Mouse (Mus musculus) MEL (cell line): Measurements from ENCODE around the gene Nck2. TPM values are rescaled to one million over a fixed set of nuclear protein-coding genes. Genes with fewer than 3 reads are reported as not detected.

Experiments
- DNase-seq: peaks from one replicate; pipeline ENCODE4 v3.0.0; 2011; ENCODE audit warnings: low read depth, low spot score
- H3K27ac ChIP-seq: 2 replicates; pipeline ENCODE4 v1.5.1; 2012; ENCODE audit warnings: low read depth, mild to moderate bottlenecking, control low read depth, low read length, moderate library complexity; ENCODE audit not compliant: control insufficient read depth
- H3K27me3 ChIP-seq, 2 experiments: fragments of 150-350 bp in 1 of 2; sonication (generic) in 1 of 2; 2 replicates each; pipeline ENCODE4 v1.6.1; 2012; ENCODE audit warnings: low read length in 2 of 2, mild to moderate bottlenecking in 2 of 2, improper control_type of control experiment in 1 of 2, moderate library complexity in 1 of 2; ENCODE audit not compliant: insufficient read depth in 2 of 2, control insufficient read depth in 1 of 2
- H3K36me3 ChIP-seq, 2 experiments: 2 replicates each; pipeline ENCODE4 v1.6.1; 2012 to 2014; ENCODE audit warnings: low read length in 2 of 2, improper control_type of control experiment in 1 of 2, inconsistent platforms in 1 of 2, mild to moderate bottlenecking in 1 of 2; ENCODE audit not compliant: insufficient read depth in 2 of 2, control insufficient read depth in 1 of 2
- H3K4me1 ChIP-seq, 2 experiments: fragments of 150-350 bp in 1 of 2; sonication (generic) in 1 of 2; 2 replicates each; pipeline ENCODE4 v1.6.1; 2012; ENCODE audit warnings: low read length in 2 of 2, improper control_type of control experiment in 1 of 2, mild to moderate bottlenecking in 1 of 2; ENCODE audit not compliant: insufficient read depth in 2 of 2, control insufficient read depth in 1 of 2
- H3K4me3 ChIP-seq, 2 experiments: fragments of 150-350 bp in 1 of 2; sonication (generic) in 1 of 2; 2 replicates each; pipeline ENCODE4 v1.5.1; 2012; ENCODE audit warnings: low read depth in 2 of 2, low read length in 2 of 2, mild to moderate bottlenecking in 2 of 2, moderate library complexity in 2 of 2, control low read depth in 1 of 2, improper control_type of control experiment in 1 of 2; ENCODE audit not compliant: control insufficient read depth in 1 of 2, insufficient read depth in 1 of 2
- H3K79me2 ChIP-seq: 2 replicates; pipeline ENCODE4 v1.6.1; 2012; ENCODE audit warnings: mild to moderate bottlenecking, low read length, moderate library complexity; ENCODE audit not compliant: control insufficient read depth, poor library complexity, insufficient read depth
- H3K9ac ChIP-seq: 2 replicates; pipeline ENCODE4 v1.6.1; 2012; ENCODE audit warnings: low read depth, mild to moderate bottlenecking, control low read depth, low read length, moderate library complexity; ENCODE audit not compliant: control insufficient read depth, poor library complexity, severe bottlenecking
- H3K9me3 ChIP-seq: fragments of 150-350 bp; sonication (generic); replicated peaks from 2 replicates; pipeline ENCODE4 v1.6.1; 2012; ENCODE audit warnings: mild to moderate bottlenecking, low read length, improper control_type of control experiment, moderate library complexity; ENCODE audit not compliant: insufficient read depth
- BHLHE40 ChIP-seq: IDR thresholded peaks from 2 replicates; pipeline ENCODE4 v1.6.1; 2012; ENCODE audit warnings: low read depth, mild to moderate bottlenecking, inconsistent platforms, low read length, improper control_type of control experiment, borderline replicate concordance
- ELF1 ChIP-seq: IDR thresholded peaks from 2 replicates; pipeline ENCODE4 v1.6.1; 2014; ENCODE audit warnings: low read depth, mild to moderate bottlenecking, inconsistent platforms, low read length, improper control_type of control experiment, moderate library complexity
- EP300 ChIP-seq, 2 experiments: IDR thresholded peaks; 2 replicates each; pipeline ENCODE4 v1.6.1; 2011; ENCODE audit warnings: improper control_type of control experiment in 2 of 2, low read length in 2 of 2, low read depth in 1 of 2, mild to moderate bottlenecking in 1 of 2
- GATA1 ChIP-seq: IDR thresholded peaks from 2 replicates; pipeline ENCODE4 v1.6.1; 2011; ENCODE audit warnings: low read depth, low read length, improper control_type of control experiment
- JUND ChIP-seq: IDR thresholded peaks from 2 replicates; pipeline ENCODE4 v1.6.1; 2011; ENCODE audit warnings: low read depth, mild to moderate bottlenecking, improper control_type of control experiment, low read length
- KAT2A ChIP-seq: conservative IDR thresholded peaks from 2 replicates; pipeline ENCODE4 v1.6.1; 2012; ENCODE audit warnings: low read depth, low read length, improper control_type of control experiment, inconsistent platforms
- MAX ChIP-seq: IDR thresholded peaks from 2 replicates; pipeline ENCODE4 v1.6.1; 2011; ENCODE audit warnings: low read length, improper control_type of control experiment
- MEF2A ChIP-seq: IDR thresholded peaks from 2 replicates; pipeline ENCODE4 v1.6.1; 2014; ENCODE audit warnings: low read depth, mild to moderate bottlenecking, inconsistent platforms, low read length, improper control_type of control experiment; ENCODE audit not compliant: poor library complexity, insufficient replicate concordance, severe bottlenecking; ENCODE audit errors: extremely low read depth
- NRF1 ChIP-seq: IDR thresholded peaks from 2 replicates; pipeline ENCODE4 v1.6.1; 2014; ENCODE audit warnings: low read depth, mild to moderate bottlenecking, inconsistent platforms, low read length, improper control_type of control experiment, moderate library complexity; ENCODE audit not compliant: poor library complexity, insufficient read depth, severe bottlenecking
- POLR2AphosphoS2 ChIP-seq: IDR thresholded peaks from 2 replicates; pipeline ENCODE4 v1.6.1; 2011; ENCODE audit warnings: low read length, improper control_type of control experiment
- RAD21 ChIP-seq: IDR thresholded peaks from 2 replicates; pipeline ENCODE4 v1.6.1; 2011; ENCODE audit warnings: mild to moderate bottlenecking, low read depth, low read length, improper control_type of control experiment
- RCOR1 ChIP-seq: IDR thresholded peaks from 2 replicates; pipeline ENCODE4 v1.6.1; 2012; ENCODE audit warnings: low read depth, mild to moderate bottlenecking, inconsistent platforms, low read length, improper control_type of control experiment
- TAL1 ChIP-seq: IDR thresholded peaks from 2 replicates; pipeline ENCODE4 v1.6.1; 2012; ENCODE audit warnings: mild to moderate bottlenecking, inconsistent platforms, low read length, moderate library complexity, mixed read lengths
- USF1 ChIP-seq: IDR thresholded peaks from 2 replicates; pipeline ENCODE4 v1.6.1; 2014; ENCODE audit warnings: low read depth, mild to moderate bottlenecking, inconsistent platforms, low read length, improper control_type of control experiment, moderate library complexity
- polyA plus RNA-seq, 2 experiments: library from polyadenylated mRNA; stranded (reverse) in 1 of 2; unstranded in 1 of 2; fragments of >175 nt in 1 of 2; fragments of >200 nt in 1 of 2; gene quantifications; 2 replicates each; pipeline versions ENCODE4 v1.2.1 to v1.2.4; 2012; ENCODE audit warnings: low replicate concordance in 2 of 2, low read depth in 1 of 2; ENCODE audit not compliant: insufficient read length in 2 of 2, insufficient read depth in 1 of 2, missing spikeins in 1 of 2
- total RNA-seq: library from RNA; depleted of rRNA; stranded (reverse); fragments of 300-350 nt; gene quantifications from 2 replicates; pipeline ENCODE4 v1.2.3, GENCODE M21; 2012

Nck2 gene
- total and polyA plus RNA-seq, 3 experiments, result 9.4 to 12.4 TPM; not detected in 1

GRCm38 (mm10) chr1:43497951-43498350 lies 53.6 kb downstream of the Nck2 start:
- DNase-seq, result no peak
- no peak overlapping the region for H3K4me3 ChIP-seq
- H3K27me3 ChIP-seq, result no peaks in the 10 kb centered on the region
- H3K27ac ChIP-seq, result no peak overlapping the region
- TF ChIP-seq EP300 (IDR thresholded peaks at IDR 0.05; ENCODE audit: low read depth in 1 of 2, low read length in 2 of 2), result no peak
- no peak for TF ChIP-seq ELF1
- TF ChIP-seq TAL1, result no peak
- no peak for TF ChIP-seq RCOR1
- no peak for TF ChIP-seq GATA1
- TF ChIP-seq MEF2A, result no peak
- no peak overlapping the region for H3K9ac ChIP-seq
- H3K9me3 ChIP-seq, result no peaks in the 10 kb centered on the region
- H3K4me1 ChIP-seq, result peaks cover 8 to 11% of the 10 kb centered on the region in 2 experiments
- 0 out of 2 replicates have a peak, but pooled peaks cover 2% of the 10 kb centered on the region for H3K79me2 ChIP-seq
- H3K36me3 ChIP-seq, result peaks cover 0 to 10% of the 10 kb centered on the region in 2 experiments; a peak in 2 of 4 replicates

GRCm38 (mm10) chr1:43500121-43500520 lies 55.7 kb downstream of the Nck2 start:
- Histone ChIP-seq H3K27ac (no peak overlapping the region), H3K4me1 (peaks cover 10 to 11% of the 10 kb centered on the region in 2 experiments), H3K36me3 (peaks cover 0 to 10% of the 10 kb centered on the region in 2 experiments; a peak in 2 of 4 replicates), H3K9ac (no peak overlapping the region), H3K27me3 (no peaks in the 10 kb centered on the region), H3K79me2 (0 out of 2 replicates have a peak, but pooled peaks cover 2% of the 10 kb centered on the region), H3K9me3 (no peaks in the 10 kb centered on the region), H3K4me3 (0 out of 4 replicates have a peak overlapping the region, but pooled peaks of 1 of the 2 experiments have one; percentile 6)
- peak; percentile 37 for DNase-seq
- TF ChIP-seq USF1 (peak; percentile 41; the same call in 1 of the 2 replicates), NRF1 (no peak)

- H3K9me3 ChIP-seq, result no peaks in the 10 kb centered on the region
- no peak overlapping the region for H3K4me3 ChIP-seq
- H3K27me3 ChIP-seq, result no peaks in the 10 kb centered on the region
- no peak overlapping the region for H3K9ac ChIP-seq
- H3K4me1 ChIP-seq, result peaks cover 10 to 12% of the 10 kb centered on the region in 2 experiments
- TF ChIP-seq POLR2AphosphoS2 (no peak), JUND (no peak), MAX (no peak), BHLHE40 (no peak), KAT2A (no peak), RAD21 (no peak)
- no peak overlapping the region for H3K27ac ChIP-seq
- H3K79me2 ChIP-seq, result 0 out of 2 replicates have a peak, but pooled peaks cover 2% of the 10 kb centered on the region
- H3K36me3 ChIP-seq, result peaks cover 0 to 13% of the 10 kb centered on the region in 2 experiments; a peak in 2 of 4 replicates
- no peak for DNase-seq
These were observed 57.0 kb downstream of the Nck2 start for GRCm38 (mm10) chr1:43501143-43501919.
